Mouse (Mus musculus) small intestine, adult 2 months (tissue): ENCODE results near the gene Rad21l.

Source experiments
- CTCF ChIP-seq: fragments of 200-500 bp; IDR thresholded peaks from 2 replicates; pipeline ENCODE4 v1.5.1; 2012; ENCODE audit warnings: low read depth, mild to moderate bottlenecking, control low read depth, inconsistent platforms, low read length, moderate library complexity, mixed read lengths; ENCODE audit not compliant: insufficient replicate concordance, insufficient read length; ENCODE audit errors: extremely low read depth
- POLR2A ChIP-seq: fragments of 200-500 bp; IDR thresholded peaks from 2 replicates; pipeline ENCODE4 v1.6.1; 2012; ENCODE audit warnings: low read depth, mild to moderate bottlenecking, control low read depth, inconsistent platforms, low read length, moderate library complexity

GRCm38 (mm10) chr2:151676234-151676633, 7.9 kb upstream of the Rad21l start:
- no peak for TF ChIP-seq POLR2A
- peak; percentile 44; the same call in 1 of the 2 replicates for TF ChIP-seq CTCF
